Mouse (Mus musculus) liver, embryonic 11.5 days (tissue): ENCODE results near the gene Nedd9. TPM values are rescaled to one million over a fixed set of nuclear protein-coding genes. Genes with fewer than 3 reads are reported as not detected.

Source experiments
- ATAC-seq: fragments of 200-750 bp; cut with Nextera tagmentation; replicated peaks from 2 replicates; pipeline ENCODE4 v1.8.0; 2017; ENCODE audit warnings: moderate number of reproducible peaks, mild to moderate bottlenecking, moderate TSS enrichment, moderate library complexity; ENCODE audit not compliant: low FRiP score
- DNase-seq: peaks from one replicate; pipeline ENCODE4 v3.0.0-alpha.2; 2017; ENCODE audit warnings: low spot score
- H3K27ac ChIP-seq: fragments of 300-500 bp; sonication (generic); 2 replicates; pipeline ENCODE4 v1.5.1; 2014; ENCODE audit warnings: mild to moderate bottlenecking, low read depth, low read length, control low read depth
- H3K27me3 ChIP-seq: fragments of 300-500 bp; sonication (generic); replicated peaks from 2 replicates; pipeline ENCODE4 v1.6.1; 2014; ENCODE audit warnings: low read length, mixed read lengths; ENCODE audit not compliant: control insufficient read depth, insufficient read depth
- H3K36me3 ChIP-seq: fragments of 300-500 bp; sonication (generic); 2 replicates; pipeline ENCODE4 v1.6.1; 2014; ENCODE audit warnings: mild to moderate bottlenecking, low read length, moderate library complexity, mixed read lengths; ENCODE audit not compliant: control insufficient read depth, insufficient read depth
- H3K4me1 ChIP-seq: fragments of 300-500 bp; sonication (generic); replicated peaks from 2 replicates; pipeline ENCODE4 v1.6.1; 2014; ENCODE audit warnings: low read length, mixed read lengths; ENCODE audit not compliant: control insufficient read depth, insufficient read depth
- H3K4me2 ChIP-seq: fragments of 300-500 bp; sonication (generic); 2 replicates; pipeline ENCODE4 v1.6.1; 2014; ENCODE audit warnings: mild to moderate bottlenecking, control low read depth, moderate library complexity
- H3K4me3 ChIP-seq: fragments of 300-500 bp; sonication (generic); 2 replicates; pipeline ENCODE4 v1.5.1; 2014; ENCODE audit warnings: low read depth, low read length, control low read depth
- H3K9ac ChIP-seq: fragments of 300-500 bp; sonication (generic); 2 replicates; pipeline ENCODE4 v1.6.1; 2014; ENCODE audit warnings: low read depth, low read length, control low read depth
- H3K9me3 ChIP-seq: fragments of 300-500 bp; sonication (generic); 2 replicates; pipeline ENCODE4 v1.6.1; 2016; ENCODE audit warnings: low read length, inconsistent platforms, mixed read lengths; ENCODE audit not compliant: control insufficient read depth
- WGBS: fragments of 180-500 bp; shearing (Covaris S2); extraction: QIAGEN DNeasy Blood & Tissue Kit; methylation state at CpG from one replicate; pipeline ENCODE4 v1.1.7; 2014; 5-methylcytosine and 5-hydroxymethylcytosine counted together
- polyA plus RNA-seq: library from polyadenylated mRNA; unstranded; fragments of >200 nt; fragmentation: Nextera tagmentation; extraction: Ambion mirVana; gene quantifications from 2 replicates; pipeline ENCODE4 v1.2.1, GENCODE M21; 2014

Gene Nedd9
- polyA plus RNA-seq, 1 experiment from 2014 or later, result 6.1 TPM

GRCm38 (mm10) chr13:41400289-41400688 is 86.9 kb downstream of the Nedd9 start:
- WGBS, result 69% methylated on average over 3 of the region's 3 CpGs
- ATAC-seq, result no peak
- Histone ChIP-seq H3K36me3 (no peaks in the 10 kb centered on the region), H3K27me3 (no peaks in the 10 kb centered on the region), H3K27ac (no peak overlapping the region), H3K9ac (no peak overlapping the region), H3K4me2 (no peak overlapping the region), H3K9me3 (no peaks in the 10 kb centered on the region), H3K4me1 (no peaks in the 10 kb centered on the region), H3K4me3 (no peak overlapping the region)
- no peak for DNase-seq

- ATAC-seq (no peak), DNase-seq (no peak)
- WGBS, result 90% methylated on average over 2 of the region's 2 CpGs
- H3K36me3 ChIP-seq, result no peaks in the 10 kb centered on the region
- no peak overlapping the region for H3K4me3 ChIP-seq
- no peaks in the 10 kb centered on the region for H3K4me1 ChIP-seq
- H3K27me3 ChIP-seq, result no peaks in the 10 kb centered on the region
- H3K9ac ChIP-seq, result no peak overlapping the region
- H3K27ac ChIP-seq, result no peak overlapping the region
- H3K9me3 ChIP-seq, result no peaks in the 10 kb centered on the region
- no peak overlapping the region for H3K4me2 ChIP-seq
These were observed 95.0 kb downstream of the Nedd9 start for GRCm38 (mm10) chr13:41392191-41392590.

GRCm38 (mm10) chr13:41390698-41391097 is 96.5 kb downstream of the Nedd9 start:
- ATAC-seq (no peak), DNase-seq (no peak)
- Histone ChIP-seq H3K9me3 (no peaks in the 10 kb centered on the region), H3K4me2 (no peak overlapping the region), H3K9ac (no peak overlapping the region), H3K36me3 (no peaks in the 10 kb centered on the region), H3K4me1 (no peaks in the 10 kb centered on the region), H3K4me3 (no peak overlapping the region), H3K27me3 (no peaks in the 10 kb centered on the region), H3K27ac (no peak overlapping the region)
- WGBS, result 83% methylated on average over 2 of the region's 2 CpGs

- H3K27ac ChIP-seq, result no peak overlapping the region
- H3K4me3 ChIP-seq, result no peak overlapping the region
- ATAC-seq (no peak), DNase-seq (no peak)
- H3K4me2 ChIP-seq, result no peak overlapping the region
- H3K9ac ChIP-seq, result no peak overlapping the region
- H3K36me3 ChIP-seq, result no peaks in the 10 kb centered on the region
- H3K27me3 ChIP-seq, result no peaks in the 10 kb centered on the region
- 64% methylated on average over 4 of the region's 4 CpGs for WGBS
- H3K9me3 ChIP-seq, result no peaks in the 10 kb centered on the region
- no peaks in the 10 kb centered on the region for H3K4me1 ChIP-seq
These were observed 100.6 kb downstream of the Nedd9 start for GRCm38 (mm10) chr13:41386581-41386980.

GRCm38 (mm10) chr13:41384896-41385295 is 102.3 kb downstream of the Nedd9 start:
- no peak overlapping the region for H3K4me3 ChIP-seq
- no peak overlapping the region for H3K9ac ChIP-seq
- H3K36me3 ChIP-seq, result no peaks in the 10 kb centered on the region
- no peaks in the 10 kb centered on the region for H3K4me1 ChIP-seq
- WGBS, result 72% methylated on average over 4 of the region's 4 CpGs
- DNase-seq, result no peak
- no peaks in the 10 kb centered on the region for H3K27me3 ChIP-seq
- no peak overlapping the region for H3K4me2 ChIP-seq
- H3K27ac ChIP-seq, result no peak overlapping the region
- no peak for ATAC-seq
- no peaks in the 10 kb centered on the region for H3K9me3 ChIP-seq

- no peak for DNase-seq
- Histone ChIP-seq H3K27ac (no peak overlapping the region), H3K4me1 (no peaks in the 10 kb centered on the region), H3K4me2 (no peak overlapping the region), H3K9ac (no peak overlapping the region), H3K4me3 (no peak overlapping the region), H3K36me3 (no peaks in the 10 kb centered on the region), H3K9me3 (no peaks in the 10 kb centered on the region), H3K27me3 (no peaks in the 10 kb centered on the region)
- no peak for ATAC-seq
These were observed 104.5 kb downstream of the Nedd9 start for GRCm38 (mm10) chr13:41382635-41383034.

GRCm38 (mm10) chr13:41381806-41382546 is 105.2 kb downstream of the Nedd9 start:
- Histone ChIP-seq H3K4me2 (no peak overlapping the region), H3K27ac (no peak overlapping the region), H3K36me3 (no peaks in the 10 kb centered on the region), H3K4me3 (no peak overlapping the region), H3K9me3 (no peaks in the 10 kb centered on the region), H3K27me3 (no peaks in the 10 kb centered on the region), H3K4me1 (no peaks in the 10 kb centered on the region), H3K9ac (no peak overlapping the region)
- ATAC-seq, result no peak
- DNase-seq, result peak; percentile 18
- 56% methylated on average over 5 of the region's 5 CpGs for WGBS

- DNase-seq, result peak; percentile 29
- no peaks in the 10 kb centered on the region for H3K9me3 ChIP-seq
- H3K27me3 ChIP-seq, result no peaks in the 10 kb centered on the region
- H3K4me3 ChIP-seq, result no peak overlapping the region
- H3K4me1 ChIP-seq, result no peaks in the 10 kb centered on the region
- H3K36me3 ChIP-seq, result no peaks in the 10 kb centered on the region
- ATAC-seq, result no peak
- no peak overlapping the region for H3K9ac ChIP-seq
- no peak overlapping the region for H3K4me2 ChIP-seq
- H3K27ac ChIP-seq, result no peak overlapping the region
- WGBS, result 47% methylated on average over 7 of the region's 7 CpGs
These were observed 105.9 kb downstream of the Nedd9 start for GRCm38 (mm10) chr13:41381041-41381805.
